Mouse (Mus musculus) limb, embryonic 14.5 days (tissue): ENCODE results near the gene Nrxn3. TPM values are rescaled to one million over a fixed set of nuclear protein-coding genes. Genes with fewer than 3 reads are reported as not detected.

Source experiments
- ATAC-seq: fragments of 200-750 bp; cut with Nextera tagmentation; 2 replicates; pipeline ENCODE4 v1.8.0; 2017; ENCODE audit warnings: low read depth, moderate number of reproducible peaks, moderate TSS enrichment; ENCODE audit not compliant: low FRiP score
- DNase-seq: peaks from one replicate; pipeline ENCODE4 v3.0.0-alpha.2; 2015; ENCODE audit warnings: low spot score
- H3K27ac ChIP-seq: fragments of 300-500 bp; sonication (generic); replicated peaks from 2 replicates; pipeline ENCODE4 v1.5.1; 2014; ENCODE audit warnings: low read depth, mild to moderate bottlenecking, low read length, moderate library complexity, mixed read lengths
- H3K27me3 ChIP-seq: fragments of 300-500 bp; sonication (generic); 2 replicates; pipeline ENCODE4 v1.6.1; 2014; ENCODE audit warnings: low read length, mixed read lengths; ENCODE audit not compliant: control insufficient read depth, insufficient read depth
- H3K36me3 ChIP-seq: fragments of 300-500 bp; sonication (generic); 2 replicates; pipeline ENCODE4 v1.6.1; 2014; ENCODE audit warnings: mild to moderate bottlenecking, low read length, moderate library complexity, mixed read lengths; ENCODE audit not compliant: control insufficient read depth, insufficient read depth
- H3K4me1 ChIP-seq: fragments of 300-500 bp; sonication (generic); 2 replicates; pipeline ENCODE4 v1.6.1; 2014; ENCODE audit warnings: antibody characterized with exemption, low read length, mixed read lengths; ENCODE audit not compliant: control insufficient read depth, insufficient read depth
- H3K4me2 ChIP-seq: fragments of 300-500 bp; sonication (generic); replicated peaks from 2 replicates; pipeline ENCODE4 v1.6.1; 2014; ENCODE audit warnings: low read depth, mild to moderate bottlenecking, low read length, moderate library complexity; ENCODE audit not compliant: severe bottlenecking
- H3K4me3 ChIP-seq: fragments of 300-500 bp; sonication (generic); replicated peaks from 2 replicates; pipeline ENCODE4 v1.5.1; 2014; ENCODE audit warnings: low read length
- H3K9ac ChIP-seq: fragments of 300-500 bp; sonication (generic); 2 replicates; pipeline ENCODE4 v1.6.1; 2014; ENCODE audit warnings: mild to moderate bottlenecking, low read depth, low read length, moderate library complexity; ENCODE audit not compliant: severe bottlenecking
- H3K9me3 ChIP-seq: fragments of 300-500 bp; sonication (generic); 2 replicates; pipeline ENCODE4 v1.6.1; 2016; ENCODE audit warnings: low read length; ENCODE audit not compliant: control insufficient read depth
- POLR2A ChIP-seq: fragments of 200-500 bp; IDR thresholded peaks from 2 replicates; pipeline ENCODE4 v1.8.0; 2012; ENCODE audit warnings: inconsistent platforms, mild to moderate bottlenecking, moderate library complexity, borderline replicate concordance; ENCODE audit not compliant: insufficient read depth, insufficient read length; ENCODE audit errors: extremely low read depth
- WGBS: fragments of 180-500 bp; shearing (Covaris S2); extraction: QIAGEN DNeasy Blood & Tissue Kit; methylation state at CpG from one replicate; pipeline ENCODE4 v1.1.7; 2014; 5-methylcytosine and 5-hydroxymethylcytosine counted together
- polyA plus RNA-seq, 2 experiments: library from polyadenylated mRNA; depleted of rRNA in 1 of 2; stranded (reverse) in 1 of 2; unstranded in 1 of 2; fragments of >200 nt; fragmentation: Nextera tagmentation in 1 of 2; extraction: Ambion mirVana in 1 of 2; gene quantifications; 2 replicates each; pipeline versions ENCODE4 v1.2.1 to v1.2.3; 2012 to 2014

The Nrxn3 gene
- polyA plus RNA-seq, 2 experiments = 0.74 to 1.4 TPM

- TF ChIP-seq POLR2A = no peak
- H3K9me3 ChIP-seq = no peaks in the 10 kb centered on the region
- ATAC-seq = no peak
Observed at GRCm38 (mm10) chr12:89211608-89212007, 488.9 kb downstream of the Nrxn3 start.

GRCm38 (mm10) chr12:89239826-89240225 lies 517.1 kb downstream of the Nrxn3 start:
- DNase-seq (no peak), ATAC-seq (no peak)
- Histone ChIP-seq H3K4me3 (no peak overlapping the region), H3K36me3 (no peaks in the 10 kb centered on the region), H3K9me3 (no peaks in the 10 kb centered on the region), H3K9ac (no peak overlapping the region), H3K27me3 (no peaks in the 10 kb centered on the region), H3K4me1 (no peaks in the 10 kb centered on the region), H3K27ac (no peak overlapping the region), H3K4me2 (no peak overlapping the region)
- WGBS = 28% methylated on average over 1 of the region's 1 CpGs
- TF ChIP-seq POLR2A = no peak

More at GRCm38 (mm10) chr12:89211608-89212007, 488.9 kb downstream of the Nrxn3 start:
- Histone ChIP-seq H3K9ac (no peak overlapping the region), H3K4me3 (no peak overlapping the region), H3K4me2 (no peak overlapping the region), H3K27ac (no peak overlapping the region), H3K27me3 (no peaks in the 10 kb centered on the region), H3K36me3 (no peaks in the 10 kb centered on the region), H3K4me1 (no peaks in the 10 kb centered on the region)
- WGBS = 46% methylated on average over 2 of the region's 2 CpGs
- no peak for DNase-seq

GRCm38 (mm10) chr12:89241554-89241953 lies 518.9 kb downstream of the Nrxn3 start:
- H3K4me1 ChIP-seq = no peaks in the 10 kb centered on the region
- TF ChIP-seq POLR2A = no peak
- H3K9ac ChIP-seq = no peak overlapping the region
- H3K9me3 ChIP-seq = no peaks in the 10 kb centered on the region
- H3K27ac ChIP-seq = no peak overlapping the region
- H3K36me3 ChIP-seq = no peaks in the 10 kb centered on the region
- ATAC-seq (no peak), DNase-seq (no peak)
- no peaks in the 10 kb centered on the region for H3K27me3 ChIP-seq
- no peak overlapping the region for H3K4me3 ChIP-seq
- no peak overlapping the region for H3K4me2 ChIP-seq

GRCm38 (mm10) chr12:89242476-89242875 lies 519.8 kb downstream of the Nrxn3 start:
- Histone ChIP-seq H3K36me3 (no peaks in the 10 kb centered on the region), H3K9me3 (no peaks in the 10 kb centered on the region), H3K4me1 (no peaks in the 10 kb centered on the region), H3K27me3 (no peaks in the 10 kb centered on the region), H3K4me3 (no peak overlapping the region), H3K4me2 (no peak overlapping the region), H3K27ac (no peak overlapping the region), H3K9ac (no peak overlapping the region)
- no peak for ATAC-seq
- peak; percentile 41 for DNase-seq
- 50% methylated on average over 1 of the region's 1 CpGs for WGBS
- no peak for TF ChIP-seq POLR2A

- Histone ChIP-seq H3K27me3 (no peaks in the 10 kb centered on the region), H3K27ac (no peak overlapping the region), H3K4me3 (no peak overlapping the region), H3K9ac (no peak overlapping the region), H3K4me1 (no peaks in the 10 kb centered on the region), H3K9me3 (no peaks in the 10 kb centered on the region), H3K4me2 (no peak overlapping the region), H3K36me3 (no peaks in the 10 kb centered on the region)
- DNase-seq (no peak), ATAC-seq (no peak)
- TF ChIP-seq POLR2A = no peak
- WGBS = 53% methylated on average over 4 of the region's 4 CpGs
Observed at GRCm38 (mm10) chr12:89255275-89255892, 532.7 kb downstream of the Nrxn3 start.
